Mouse (Mus musculus): Measurements from ENCODE around the gene B3gnt8.
A peak's percentile ranks its signal among the peaks of the same experiment; 100 is the strongest.

B3gnt8 gene

GRCm38 (mm10) chr7:25657785-25658184 is 31.3 kb downstream of the B3gnt8 start:
- no peak for DNase-seq (ENCODE audit: inconsistent ontology term)

- peak; percentile 100 for DNase-seq (ENCODE audit: inconsistent ontology term)
Measured at GRCm38 (mm10) chr7:25658657-25659472, 32.4 kb downstream of the B3gnt8 start, which contains the start of the genes Bckdha and Exosc5. Bckdha (minus strand) TSS chr7:25658981. Exosc5 (plus strand) TSS chr7:25659164.

- no peak for DNase-seq (ENCODE audit: inconsistent ontology term)
Measured at GRCm38 (mm10) chr7:25666381-25666780, 39.9 kb downstream of the B3gnt8 start.

- DNase-seq (ENCODE audit: inconsistent ontology term), result no peak
Measured at GRCm38 (mm10) chr7:25669158-25669557, 42.7 kb downstream of the B3gnt8 start.

GRCm38 (mm10) chr7:25669631-25670030 is 43.2 kb downstream of the B3gnt8 start:
- no peak for DNase-seq (ENCODE audit: inconsistent ontology term)

DNA sequence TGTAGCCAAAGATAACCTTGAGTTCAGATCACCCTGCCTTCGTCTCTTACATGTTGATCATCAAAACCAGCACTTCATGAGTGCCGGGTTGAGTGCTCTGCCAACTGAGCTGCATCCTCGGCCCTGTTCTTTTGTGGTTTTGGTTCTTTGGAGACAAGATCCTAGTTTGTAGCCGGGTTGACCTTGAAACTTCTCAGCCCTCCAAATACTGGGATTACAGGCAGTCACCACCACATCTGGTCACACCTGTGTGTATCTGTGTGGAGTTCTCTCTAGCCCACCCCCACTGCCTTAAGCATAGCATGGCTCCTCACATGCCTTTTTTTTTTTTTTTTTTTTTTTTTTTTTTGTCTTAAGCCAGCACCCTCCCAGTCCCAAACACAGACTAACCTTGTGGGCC is 43.6 kb downstream of the B3gnt8 start:
- DNase-seq (ENCODE audit: inconsistent ontology term), result no peak

GRCm38 (mm10) chr7:25671686-25672085 is 45.2 kb downstream of the B3gnt8 start:
- DNase-seq (ENCODE audit: inconsistent ontology term), result no peak

GRCm38 (mm10) chr7:25672442-25672841 is 46.0 kb downstream of the B3gnt8 start:
- no peak for DNase-seq (ENCODE audit: inconsistent ontology term)

DNA sequence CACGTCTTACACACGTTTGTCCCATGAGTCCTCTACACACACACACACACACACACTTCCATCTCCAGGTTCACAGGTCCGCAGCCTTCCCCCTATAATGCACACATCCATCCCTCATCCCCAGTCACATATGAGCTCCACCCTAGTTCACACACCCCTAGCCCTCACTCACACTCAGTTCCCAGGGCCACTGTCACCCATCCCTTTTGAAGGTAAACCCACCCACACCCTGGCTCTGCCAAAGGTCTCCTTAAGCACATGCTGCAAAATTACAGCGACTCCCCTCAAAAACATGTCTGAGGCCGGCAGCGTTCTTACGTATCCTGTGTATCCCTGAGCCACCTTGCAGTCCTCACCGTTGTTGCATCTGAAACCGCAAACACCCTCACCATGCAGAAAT is 47.8 kb downstream of the B3gnt8 start:
- no peak for DNase-seq (ENCODE audit: inconsistent ontology term)

DNA sequence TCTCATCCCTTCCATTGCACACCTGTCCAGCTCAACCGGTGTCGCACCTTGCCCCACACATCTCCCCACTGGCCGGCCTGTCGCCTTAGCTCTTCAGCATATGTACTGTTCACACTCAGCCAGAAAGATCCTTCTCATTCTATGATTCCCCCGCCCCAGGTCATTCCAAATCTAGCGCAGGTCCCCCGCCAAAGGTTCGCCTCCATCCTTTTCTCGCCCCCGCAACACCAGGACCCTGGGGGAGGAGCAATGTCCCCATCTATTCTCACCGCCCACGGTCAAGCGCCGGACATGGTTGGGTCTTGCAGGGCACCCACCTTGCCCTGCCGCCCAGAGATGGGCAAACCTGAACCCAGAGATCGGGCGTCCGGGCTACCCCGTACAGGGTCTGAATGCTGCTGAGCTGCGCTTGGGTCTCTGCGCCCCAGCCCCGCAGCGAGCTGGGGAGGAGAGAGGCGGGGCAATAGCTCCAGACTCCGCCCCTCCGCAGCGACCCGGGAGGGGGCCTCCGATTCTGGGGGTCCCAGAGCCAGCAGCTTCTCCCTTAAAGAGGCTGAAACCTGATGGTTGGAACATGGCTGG is 48.4 kb downstream of the B3gnt8 start, which contains the start of gene Tmem91:
Gene Tmem91, minus strand, starts transcription at position 448 of the 582 bp plus-strand sequence.
- DNase-seq (ENCODE audit: inconsistent ontology term), result no peak

DNA sequence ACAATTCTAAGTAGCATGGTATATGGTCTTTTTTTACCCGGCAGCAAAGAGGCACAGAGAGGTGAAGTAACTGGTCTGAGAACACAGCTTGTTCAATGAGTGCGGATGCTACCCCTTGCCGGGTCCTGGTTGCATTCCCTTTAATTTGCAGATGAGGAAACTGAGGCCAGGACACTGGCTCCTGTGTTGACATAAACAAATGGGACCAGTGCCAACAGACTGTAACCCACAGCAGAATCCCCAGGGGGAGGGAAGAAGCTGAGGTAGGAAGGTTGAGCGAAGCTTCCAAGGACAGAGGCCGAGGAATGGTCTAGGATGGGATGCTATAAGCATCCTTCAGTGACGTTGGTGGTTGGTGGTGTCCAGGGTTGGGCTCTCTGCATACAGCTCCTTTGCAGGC is 49.0 kb downstream of the B3gnt8 start:
- no peak for DNase-seq (ENCODE audit: inconsistent ontology term)

DNA sequence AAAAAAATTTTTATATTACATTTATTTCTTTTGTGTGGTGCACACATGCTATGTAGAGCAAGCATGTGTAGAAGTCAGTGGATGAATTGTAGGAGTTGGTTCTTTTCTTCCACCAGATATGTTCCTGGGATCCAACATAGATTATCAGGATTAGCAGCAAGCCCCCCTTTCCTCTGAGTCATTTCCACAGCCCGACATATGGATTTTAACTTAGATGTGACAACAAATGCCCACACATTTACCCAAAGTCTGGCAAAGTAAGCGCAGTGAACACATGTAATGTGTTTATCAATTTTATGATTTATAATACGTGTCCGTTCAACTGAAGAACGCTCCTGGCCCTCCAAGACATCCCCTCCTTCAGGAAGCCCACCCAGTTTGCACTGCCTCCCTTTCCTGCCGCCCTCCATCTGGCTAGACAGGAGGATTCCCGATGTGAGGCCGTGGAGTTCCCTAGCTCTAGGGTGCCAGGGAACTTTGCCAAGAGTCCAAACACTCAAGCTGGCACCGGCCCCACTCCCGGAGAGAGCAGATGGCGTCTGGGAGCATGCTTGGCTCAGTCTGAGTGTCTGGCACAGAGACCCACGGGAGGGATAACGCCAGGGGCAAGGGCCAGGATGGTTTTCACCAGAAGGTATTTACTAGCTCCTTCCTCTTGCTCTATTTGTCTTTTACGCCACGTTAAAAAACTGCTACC is 49.8 kb downstream of the B3gnt8 start:
- DNase-seq (ENCODE audit: inconsistent ontology term), result peak; percentile 99

DNA sequence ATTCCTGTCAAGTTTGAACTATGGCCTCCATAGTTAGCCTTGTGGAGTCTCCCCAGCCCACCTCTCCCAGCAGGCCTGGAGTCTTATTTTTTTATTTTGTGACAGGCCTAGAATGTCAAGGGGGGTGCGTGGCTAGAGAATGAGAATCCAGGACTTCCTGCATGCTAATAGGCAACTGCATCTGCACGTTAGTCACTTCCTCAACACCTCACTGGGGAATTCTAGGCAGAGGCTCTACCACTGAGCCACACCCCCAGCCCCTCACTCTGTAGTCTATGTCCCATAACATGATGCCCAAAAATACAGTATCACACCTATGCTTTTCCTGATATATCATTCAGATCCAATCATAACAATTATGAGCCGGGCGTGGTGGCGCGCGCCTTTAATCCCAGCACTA is 50.6 kb downstream of the B3gnt8 start:
- DNase-seq (ENCODE audit: inconsistent ontology term), result no peak

GRCm38 (mm10) chr7:25679971-25680370 is 53.5 kb downstream of the B3gnt8 start:
- DNase-seq (ENCODE audit: inconsistent ontology term), result peak; percentile 24

DNA sequence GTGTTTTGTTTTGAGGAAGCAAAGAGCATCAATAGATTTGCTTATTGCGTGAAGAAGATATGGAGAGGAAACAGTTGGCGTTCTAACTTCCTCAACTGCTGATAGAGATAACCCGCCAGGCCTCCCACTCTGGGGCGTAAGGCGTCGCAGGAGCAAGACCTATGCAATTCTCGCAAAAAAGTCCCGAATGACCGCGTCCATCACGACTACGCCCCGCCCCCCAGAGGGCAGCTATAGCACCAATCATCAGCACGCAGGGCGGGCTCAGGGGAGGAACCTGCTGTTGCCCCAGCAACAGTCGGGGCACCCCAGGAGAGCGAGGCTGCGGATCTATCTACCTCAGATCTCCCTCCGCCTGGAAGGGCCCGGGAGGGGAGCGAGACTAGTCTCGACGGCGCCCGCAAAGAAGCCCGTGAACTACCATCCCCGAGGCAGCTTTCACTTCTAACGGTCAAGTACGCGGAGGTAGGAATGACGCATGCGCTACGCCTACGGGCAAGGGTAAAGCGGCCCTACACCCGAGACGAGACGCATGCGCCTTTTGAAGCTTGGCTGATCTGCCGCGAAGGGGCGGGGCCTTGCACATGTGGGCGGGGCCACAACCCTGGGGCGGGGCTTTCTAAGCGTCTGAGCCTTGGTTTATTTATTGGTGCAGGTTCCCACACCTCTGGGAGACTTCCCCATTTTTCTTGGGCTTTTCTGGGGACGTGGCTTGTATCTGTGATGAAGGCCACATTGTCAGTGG is 54.2 kb downstream of the B3gnt8 start, which contains the start of gene B9d2:
Gene B9d2, plus strand, starts transcription at position 267 of the 745 bp plus-strand sequence.
- peak; percentile 98 for DNase-seq (ENCODE audit: inconsistent ontology term)

GRCm38 (mm10) chr7:25681341-25682231 is 55.1 kb downstream of the B3gnt8 start:
- no peak for DNase-seq (ENCODE audit: inconsistent ontology term)

DNA sequence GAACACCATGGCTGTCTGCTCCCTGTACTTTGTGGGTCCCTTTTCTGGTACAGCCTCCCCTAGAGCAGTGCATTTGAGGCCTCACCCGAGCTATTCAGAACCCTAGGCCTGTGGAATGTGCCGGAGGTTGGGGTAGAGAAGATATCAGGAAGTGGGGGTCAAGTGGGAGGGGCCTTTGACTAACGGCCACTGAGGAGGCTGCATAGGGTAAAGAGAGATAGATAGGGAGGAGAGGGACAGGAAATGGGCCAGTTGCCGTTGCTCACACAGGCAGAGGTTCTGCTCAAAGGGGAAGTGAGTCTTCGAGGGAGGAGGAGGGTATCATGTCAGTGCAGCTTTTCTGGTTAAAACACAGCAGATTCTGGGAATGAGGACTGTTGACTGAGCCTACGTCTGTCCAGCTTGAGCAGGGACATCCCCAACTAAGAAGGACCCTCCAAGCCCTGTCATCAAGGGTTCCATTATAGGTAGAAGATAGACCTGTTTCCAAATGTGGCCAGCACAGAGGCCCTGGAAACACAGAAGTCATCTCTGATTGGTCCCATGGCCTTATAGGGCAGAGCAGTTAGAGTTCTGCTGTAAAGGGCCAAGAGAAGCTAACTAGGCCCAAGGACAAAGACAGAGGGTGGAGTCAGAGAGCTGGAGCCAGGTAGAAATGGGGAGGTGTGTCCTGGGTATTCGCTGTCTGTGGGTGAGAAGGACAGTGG is 57.2 kb downstream of the B3gnt8 start:
- no peak for DNase-seq (ENCODE audit: inconsistent ontology term)

DNA sequence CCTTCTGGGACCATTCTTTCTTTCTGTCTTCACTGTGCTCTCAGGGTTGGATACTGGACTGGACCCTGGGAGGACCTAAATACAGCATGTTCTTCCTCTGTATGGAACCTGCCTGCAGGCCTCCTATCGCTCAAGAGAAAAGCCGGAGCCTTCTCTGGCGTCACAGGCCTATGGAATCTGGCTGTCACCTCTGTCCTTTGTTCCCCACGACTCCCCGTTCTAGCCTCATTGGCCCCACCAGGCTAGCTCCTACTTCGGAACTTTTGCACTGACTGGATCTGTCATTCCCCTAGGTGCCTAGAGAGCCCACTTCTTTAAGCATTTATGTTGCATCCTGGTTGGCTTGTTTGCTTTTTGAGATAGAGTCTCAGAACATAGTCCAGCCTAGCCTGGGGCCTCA is 58.2 kb downstream of the B3gnt8 start:
- DNase-seq (ENCODE audit: inconsistent ontology term), result no peak

Measured in Muller cell, postnatal 12 days (primary cell).